Mouse (Mus musculus) kidney, embryonic 14.5 days (tissue): ENCODE results near the gene Washc2. TPM values are rescaled to one million over a fixed set of nuclear protein-coding genes. Genes with fewer than 3 reads are reported as not detected.
"Not testable (repeated sequence)": the region's sequence is repeated elsewhere in the genome, so short reads cannot be mapped to it uniquely, and the experiment has no call there.

Experiments used
- ATAC-seq: fragments of 200-750 bp; cut with Nextera tagmentation; 2 replicates; pipeline ENCODE4 v1.8.0; 2017; ENCODE audit warnings: moderate number of reproducible peaks, mild to moderate bottlenecking, moderate TSS enrichment, moderate library complexity; ENCODE audit not compliant: low FRiP score, low TSS enrichment
- H3K27ac ChIP-seq: fragments of 300-500 bp; sonication (generic); 2 replicates; pipeline ENCODE4 v1.5.1; 2014; ENCODE audit warnings: low read depth, mild to moderate bottlenecking, low read length, moderate library complexity, mixed read lengths
- H3K27me3 ChIP-seq: fragments of 300-500 bp; sonication (generic); 2 replicates; pipeline ENCODE4 v1.6.1; 2014; ENCODE audit warnings: mild to moderate bottlenecking, low read length; ENCODE audit not compliant: control insufficient read depth, insufficient read depth
- H3K36me3 ChIP-seq: fragments of 300-500 bp; sonication (generic); 2 replicates; pipeline ENCODE4 v1.6.1; 2014; ENCODE audit warnings: low read length, mixed read lengths; ENCODE audit not compliant: control insufficient read depth, insufficient read depth
- H3K4me1 ChIP-seq: fragments of 300-500 bp; sonication (generic); 2 replicates; pipeline ENCODE4 v1.6.1; 2014; ENCODE audit warnings: low read length, mixed read lengths; ENCODE audit not compliant: control insufficient read depth, insufficient read depth
- H3K4me2 ChIP-seq: fragments of 300-500 bp; sonication (generic); replicated peaks from 2 replicates; pipeline ENCODE4 v1.6.1; 2014; ENCODE audit warnings: low read depth, mild to moderate bottlenecking, low read length
- H3K4me3 ChIP-seq: fragments of 300-500 bp; sonication (generic); 2 replicates; pipeline ENCODE4 v1.5.1; 2014; ENCODE audit warnings: mild to moderate bottlenecking, low read length
- H3K9ac ChIP-seq: fragments of 300-500 bp; sonication (generic); 2 replicates; pipeline ENCODE4 v1.6.1; 2014; ENCODE audit warnings: low read depth, mild to moderate bottlenecking, low read length, moderate library complexity
- H3K9me3 ChIP-seq: fragments of 300-500 bp; sonication (generic); 2 replicates; pipeline ENCODE4 v1.6.1; 2016; ENCODE audit warnings: low read length; ENCODE audit not compliant: control insufficient read depth
- WGBS: fragments of 180-500 bp; shearing (Covaris S2); extraction: QIAGEN DNeasy Blood & Tissue Kit; methylation state at CpG from one replicate; pipeline ENCODE4 v1.1.7; 2014; 5-methylcytosine and 5-hydroxymethylcytosine counted together
- polyA plus RNA-seq: library from polyadenylated mRNA; unstranded; fragments of >200 nt; fragmentation: Nextera tagmentation; extraction: Ambion mirVana; gene quantifications from 2 replicates; pipeline ENCODE4 v1.2.1, GENCODE M21; 2014

The Washc2 gene
- polyA plus RNA-seq, 1 experiment from 2014 or later, result 58.6 TPM

DNA sequence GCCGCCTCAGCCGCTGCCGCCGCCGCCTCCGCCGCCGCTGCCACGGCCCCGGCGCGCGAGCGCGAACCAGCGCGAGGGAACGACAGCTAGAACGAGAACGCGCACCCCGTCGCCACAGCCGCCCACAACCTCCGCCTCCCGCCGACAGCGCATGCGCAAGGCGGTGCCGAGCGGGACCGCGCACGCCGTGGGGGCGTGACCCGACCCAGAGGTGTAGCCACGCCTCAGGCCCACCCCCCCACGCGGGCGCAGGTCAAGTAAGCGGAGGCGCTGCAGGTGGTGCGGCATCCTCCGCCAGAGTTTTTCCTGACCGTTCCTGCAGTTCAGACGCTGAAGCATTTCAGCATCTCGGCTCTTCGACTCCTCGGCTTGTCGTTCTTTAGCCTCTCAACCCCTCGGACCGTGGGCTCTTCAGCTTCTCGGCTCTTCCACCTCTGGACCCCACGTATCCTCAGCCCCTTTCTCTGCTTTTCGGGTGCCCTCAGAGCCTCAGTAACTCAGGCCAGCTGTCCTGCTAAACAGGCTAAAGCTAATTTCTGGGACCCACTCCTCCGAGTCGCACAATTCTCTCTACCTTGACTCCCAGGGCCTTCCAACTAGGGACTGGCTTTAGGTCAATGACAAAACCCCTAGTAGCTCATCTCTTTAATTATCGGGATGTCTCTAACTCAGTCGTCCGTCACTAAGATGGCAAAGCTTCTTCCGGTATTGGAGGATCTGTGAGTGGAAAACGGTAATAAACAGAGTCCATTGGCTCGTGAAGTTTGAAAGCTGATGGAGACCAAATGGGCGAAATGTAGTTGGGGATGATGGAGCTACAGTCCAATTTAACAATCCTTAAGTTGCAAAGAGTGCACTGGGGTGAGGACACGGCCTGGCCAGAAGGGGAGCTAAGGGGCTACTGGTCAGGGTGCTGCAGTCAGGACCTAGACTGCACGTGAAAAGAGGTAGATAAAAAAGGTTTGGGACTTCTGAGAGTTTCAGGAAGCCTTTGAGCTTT, 14.1 kb upstream of the Washc2 start, which contains the start of gene Tmcc1:
Tmcc1 (minus strand) TSS at position 93 of the 1,000 bp plus-strand sequence.
- H3K27ac ChIP-seq, result peak within 1 kb of the TSS; percentile 63
- under 1% methylated on average over 62 of the region's 68 CpGs for WGBS
- peak within 1 kb of the TSS; percentile 88 for H3K9ac ChIP-seq
- H3K4me2 ChIP-seq, result peak within 1 kb of the TSS; percentile 85
- ATAC-seq, result peak; percentile 93
- no peaks in the 10 kb centered on the region for H3K27me3 ChIP-seq
- H3K4me3 ChIP-seq, result peak within 1 kb of the TSS; percentile 88
- no peaks in the 10 kb centered on the region for H3K9me3 ChIP-seq
- peaks cover 12% of the 10 kb centered on the region; the same call in 1 of the 2 replicates for H3K4me1 ChIP-seq
- H3K36me3 ChIP-seq, result no peaks in the 10 kb centered on the region

DNA sequence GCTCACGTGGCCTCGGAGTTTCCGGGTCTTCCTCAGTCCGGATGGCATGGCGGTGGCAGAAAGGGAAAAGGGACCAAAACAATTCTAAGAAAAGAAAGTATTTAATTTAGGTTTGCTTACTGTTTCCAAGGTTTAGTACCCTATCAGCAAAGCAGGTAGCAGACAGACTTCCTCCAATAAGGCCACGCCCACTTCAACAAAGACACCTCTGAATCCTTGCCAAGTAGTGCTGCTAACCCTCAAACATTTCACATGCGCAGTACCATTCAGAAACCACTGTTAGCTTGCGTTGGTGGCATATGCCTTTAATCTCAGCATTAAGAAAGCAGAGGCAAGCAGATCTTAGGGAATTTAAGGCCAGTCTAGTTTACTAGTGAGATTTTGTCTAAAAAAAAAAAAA, 12.0 kb upstream of the Washc2 start:
- Histone ChIP-seq H3K4me3 (no peak overlapping the region), H3K9ac (no peak overlapping the region), H3K4me1 (peaks cover 12% of the 10 kb centered on the region; the same call in 1 of the 2 replicates), H3K27ac (no peak overlapping the region), H3K36me3 (no peaks in the 10 kb centered on the region), H3K9me3 (no peaks in the 10 kb centered on the region), H3K27me3 (no peaks in the 10 kb centered on the region), H3K4me2 (no peak overlapping the region)
- WGBS, result 74% methylated on average over 8 of the region's 8 CpGs
- no peak for ATAC-seq

DNA sequence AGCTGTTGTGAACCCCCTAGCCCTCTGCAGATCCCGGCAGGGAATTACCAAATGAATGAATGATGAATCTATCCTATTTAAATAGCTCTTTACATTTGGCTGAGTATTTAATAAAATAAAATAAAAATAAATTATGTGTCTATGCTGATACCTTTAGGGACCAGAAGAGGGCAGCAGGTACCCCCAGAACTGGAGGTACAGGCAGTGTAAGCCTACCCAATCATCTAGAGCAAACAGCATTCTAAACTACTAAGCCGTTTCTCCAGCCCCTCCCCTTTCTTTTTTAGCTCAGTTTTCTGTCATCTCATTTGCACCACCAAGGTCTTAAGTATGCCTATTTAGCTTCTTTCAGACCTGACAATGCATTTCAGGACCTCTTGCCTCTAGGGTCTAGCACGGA, 9.7 kb upstream of the Washc2 start:
- ATAC-seq, result no peak
- Histone ChIP-seq H3K4me3 (no peak overlapping the region), H3K36me3 (no peaks in the 10 kb centered on the region), H3K27ac (no peak overlapping the region), H3K4me2 (no peak overlapping the region), H3K9me3 (no peaks in the 10 kb centered on the region), H3K4me1 (no peaks in the 10 kb centered on the region), H3K27me3 (no peaks in the 10 kb centered on the region), H3K9ac (no peak overlapping the region)
- 36% methylated on average over 3 of the region's 3 CpGs for WGBS

DNA sequence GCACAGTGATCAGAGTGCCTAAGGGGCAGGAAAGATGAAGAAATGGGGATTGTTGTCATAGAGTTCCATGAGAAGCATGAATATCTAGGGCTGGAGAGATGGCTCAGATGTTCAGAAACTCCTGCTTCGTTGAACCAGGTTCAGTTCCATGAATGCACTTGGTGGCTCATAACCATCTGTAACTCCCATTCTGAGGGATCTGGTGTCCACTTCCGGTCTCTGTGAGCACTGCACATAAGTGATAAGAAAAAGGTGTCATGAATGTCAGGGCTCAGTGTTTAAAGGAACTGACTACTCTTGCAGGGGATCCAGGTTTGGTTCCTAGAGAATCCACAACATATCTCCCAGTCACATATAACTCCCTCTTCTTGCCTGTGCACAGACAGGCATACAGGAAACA, 8.2 kb upstream of the Washc2 start:
- H3K27ac ChIP-seq, result no peak overlapping the region
- no peaks in the 10 kb centered on the region for H3K27me3 ChIP-seq
- H3K9me3 ChIP-seq, result no peaks in the 10 kb centered on the region
- H3K36me3 ChIP-seq, result no peaks in the 10 kb centered on the region
- no peak overlapping the region for H3K4me2 ChIP-seq
- no peaks in the 10 kb centered on the region for H3K4me1 ChIP-seq
- H3K9ac ChIP-seq, result no peak overlapping the region
- ATAC-seq, result no peak
- no peak overlapping the region for H3K4me3 ChIP-seq
- 71% methylated on average over 2 of the region's 2 CpGs for WGBS

DNA sequence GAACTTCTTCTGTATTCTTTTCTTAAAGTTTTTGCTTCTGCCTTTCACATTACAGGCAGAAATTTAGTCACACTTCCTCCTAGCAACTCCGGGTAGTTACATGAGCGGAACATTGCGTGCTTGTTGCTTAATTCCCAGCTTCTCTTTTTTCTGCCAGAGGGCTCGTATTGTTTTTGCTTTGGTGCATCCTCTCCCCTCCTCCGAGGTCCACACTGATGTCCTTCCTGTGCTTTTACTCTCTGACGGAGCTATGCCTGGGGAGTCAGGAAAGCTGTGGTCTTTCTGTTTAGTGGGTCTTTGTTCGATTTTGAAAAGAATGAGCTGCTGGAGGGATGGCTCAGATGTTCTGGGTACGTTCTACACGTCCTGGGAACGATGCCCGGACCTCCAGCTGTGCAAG, 19.9 kb downstream of the Washc2 start:
- no peaks in the 10 kb centered on the region for H3K27me3 ChIP-seq
- 86% methylated on average over 11 of the region's 11 CpGs for WGBS
- ATAC-seq, result no peak

DNA sequence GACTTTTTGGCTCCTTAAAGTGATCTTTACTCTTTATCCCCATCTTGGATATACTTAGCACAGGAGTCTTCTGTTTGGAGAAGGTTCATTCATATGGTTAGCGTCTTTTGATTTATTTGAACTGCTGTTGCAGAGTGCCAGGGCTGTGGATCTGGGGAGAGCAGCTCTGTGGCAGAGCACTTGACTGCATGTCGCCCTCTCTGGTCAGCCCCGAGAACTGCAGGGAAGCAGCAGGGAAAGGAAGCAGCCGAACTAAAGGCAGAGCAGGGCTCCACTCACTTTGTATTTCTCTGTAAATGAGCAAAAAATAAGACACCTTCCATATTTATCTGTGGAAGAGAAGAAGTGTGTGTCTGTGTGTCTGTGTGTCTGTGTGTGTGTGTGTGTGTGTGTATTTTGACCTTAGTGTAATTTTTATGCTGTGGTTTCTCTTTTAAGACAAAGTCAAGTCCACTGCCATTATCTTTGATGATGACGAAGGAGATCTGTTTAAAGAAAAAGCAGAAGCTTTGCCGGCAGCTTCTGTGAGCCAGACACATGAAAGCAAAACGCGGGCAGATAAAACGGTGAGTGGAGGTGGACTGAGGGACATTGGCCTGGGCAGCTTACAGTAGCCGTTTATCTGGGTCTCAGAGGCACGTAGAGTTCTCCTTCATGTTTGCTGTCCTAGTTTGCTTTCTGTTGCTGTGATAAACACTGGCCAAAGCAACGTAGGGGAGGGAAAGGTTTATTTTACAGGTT, 21.1 kb downstream of the Washc2 start:
- H3K36me3 ChIP-seq, result peaks cover 57% of the 10 kb centered on the region
- no peaks in the 10 kb centered on the region for H3K27me3 ChIP-seq
- WGBS, result 64% methylated on average over 12 of the region's 12 CpGs
- no peaks in the 10 kb centered on the region for H3K9me3 ChIP-seq
- H3K27ac ChIP-seq, result no peak overlapping the region
- no peaks in the 10 kb centered on the region for H3K4me1 ChIP-seq
- no peak for ATAC-seq
- no peak overlapping the region for H3K9ac ChIP-seq
- no peak overlapping the region for H3K4me3 ChIP-seq
- H3K4me2 ChIP-seq, result no peak overlapping the region

More for the DNA sequence above, 19.9 kb downstream of the Washc2 start:
- Histone ChIP-seq H3K4me1 (no peaks in the 10 kb centered on the region), H3K9ac (no peak overlapping the region), H3K9me3 (no peaks in the 10 kb centered on the region), H3K27ac (no peak overlapping the region), H3K4me3 (no peak overlapping the region), H3K4me2 (no peak overlapping the region), H3K36me3 (peaks cover 58% of the 10 kb centered on the region)

DNA sequence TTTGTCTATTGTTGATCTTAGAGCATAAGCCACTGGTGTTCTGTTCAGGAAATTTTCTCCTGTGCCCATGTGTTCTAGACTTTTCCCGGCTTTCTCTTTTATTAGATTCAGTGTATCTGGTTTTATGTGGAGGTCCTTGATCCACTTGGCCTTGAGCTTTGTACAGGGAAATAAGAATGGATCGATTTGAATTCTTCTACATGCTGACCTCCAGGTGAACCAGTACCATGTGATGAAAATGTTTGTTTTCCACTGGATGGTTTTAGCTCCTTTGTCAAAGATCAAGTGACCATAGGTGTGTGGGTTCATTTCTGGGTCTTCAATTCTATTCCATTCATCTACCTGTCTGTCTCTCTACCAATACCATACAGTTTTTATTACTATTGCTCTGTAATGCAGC, 27.0 kb downstream of the Washc2 start:
- H3K9me3 ChIP-seq, ATAC-seq, H3K4me3 ChIP-seq, H3K4me2 ChIP-seq, H3K9ac ChIP-seq, H3K27ac ChIP-seq, H3K4me1 ChIP-seq, H3K27me3 ChIP-seq: not testable (repeated sequence)
- WGBS, result 97% methylated on average over 2 of the region's 2 CpGs
- H3K36me3 ChIP-seq, result peaks cover 55% of the 10 kb centered on the region

DNA sequence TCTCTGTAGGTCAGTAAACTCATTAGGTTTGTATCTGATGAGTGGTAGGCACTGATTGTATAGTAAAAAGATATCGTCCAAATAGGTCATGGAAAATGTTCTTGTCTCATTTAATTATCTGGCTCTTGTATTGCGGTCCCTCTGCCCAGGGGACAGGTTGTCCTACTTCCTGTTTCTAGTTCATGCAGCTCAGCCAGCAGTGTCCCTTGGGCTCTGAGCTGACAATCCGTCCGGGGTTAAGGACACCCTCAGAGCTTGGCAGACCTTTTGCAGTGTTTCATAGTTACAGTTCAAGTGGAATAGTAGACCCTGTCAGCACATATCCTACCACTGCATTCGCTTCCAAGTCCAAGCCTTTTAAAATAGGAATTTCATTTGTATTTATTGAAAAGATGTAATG, 27.5 kb downstream of the Washc2 start:
- no peak for ATAC-seq

DNA sequence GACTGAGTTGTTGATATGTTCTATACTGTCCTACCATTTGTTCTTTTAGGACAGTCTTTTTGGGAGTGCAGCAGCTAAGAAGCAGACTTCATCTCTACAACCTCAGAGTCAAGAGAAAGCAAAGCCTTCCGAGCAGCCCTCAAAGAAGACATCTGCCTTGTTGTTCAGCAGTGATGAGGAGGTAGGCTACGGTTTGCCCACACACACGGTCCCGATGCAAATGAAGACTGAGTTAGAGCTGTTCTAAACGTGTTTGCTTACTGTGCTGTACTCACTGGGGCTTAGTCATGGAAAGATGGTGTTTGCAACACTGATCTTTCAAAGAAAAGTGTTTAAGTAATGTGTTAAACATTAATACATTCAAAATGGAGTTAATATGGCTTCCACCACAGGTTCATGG, 30.2 kb downstream of the Washc2 start:
- Histone ChIP-seq H3K4me3 (no peak overlapping the region), H3K4me1 (no peaks in the 10 kb centered on the region), H3K9me3 (no peaks in the 10 kb centered on the region), H3K27ac (no peak overlapping the region), H3K27me3 (no peaks in the 10 kb centered on the region), H3K9ac (no peak overlapping the region), H3K36me3 (peaks cover 55% of the 10 kb centered on the region), H3K4me2 (no peak overlapping the region)
- no peak for ATAC-seq
- 92% methylated on average over 5 of the region's 5 CpGs for WGBS

More for the DNA sequence above, 27.5 kb downstream of the Washc2 start:
- Histone ChIP-seq H3K9ac (no peak overlapping the region), H3K4me3 (no peak overlapping the region), H3K27ac (no peak overlapping the region), H3K9me3 (no peaks in the 10 kb centered on the region), H3K4me1 (no peaks in the 10 kb centered on the region), H3K27me3 (no peaks in the 10 kb centered on the region), H3K4me2 (no peak overlapping the region), H3K36me3 (peaks cover 59% of the 10 kb centered on the region)
- WGBS, result 93% methylated on average over 5 of the region's 5 CpGs
